In genomic region chr10:71028996-71029395, GRCm38 (mm10) we compare ENCODE assay signal across 10 mouse cellular contexts.
DNase-seq lines count a peak whose midpoint lies in the region; ATAC-seq lines count a peak whose summit lies in the region.
"Had no signal": no experiment of that assay in that cellular context is flagged by ENCODE, and none has a peak within 500 bp of the region (broad histone marks: within the 10 kb centered on the region; RNA-seq: fewer than 3 reads in every experiment).

No protein-coding gene starts in this region.

- no peak for DNase-seq in heart, adult 8-10 months (ENCODE audit: low spot score)
- peak; percentile 82 to 87 for DNase-seq in cerebellum, postnatal 10 days
- DNase-seq in right cerebral cortex, adult 2 months (ENCODE audit: low spot score in 2 of 2) = no peak
- DNase-seq in left cerebral cortex, postnatal 10 days (ENCODE audit: extremely low spot score in 1 of 2, low spot score in 2 of 2) = no peak
- DNase-seq: kidney, postnatal 4 days had no signal

- H3K36me3 ChIP-seq in heart, embryonic 11.5 days (ENCODE audit: control insufficient read depth, insufficient read depth, low read length) = no peaks in the 10 kb centered on the region
- H3K36me3 ChIP-seq in lung, embryonic 16.5 days (ENCODE audit: control insufficient read depth, insufficient read depth, low read length) = no peaks in the 10 kb centered on the region
- H3K36me3 ChIP-seq: midbrain, embryonic 12.5 days had no signal

- no peaks in the 10 kb centered on the region for H3K27me3 ChIP-seq in heart, embryonic 11.5 days (ENCODE audit: control insufficient read depth, insufficient read depth, low read length)
- no peaks in the 10 kb centered on the region for H3K27me3 ChIP-seq in lung, embryonic 16.5 days (ENCODE audit: control insufficient read depth, insufficient read depth, low read depth, low read length)
- H3K27me3 ChIP-seq: midbrain, embryonic 12.5 days had no signal

- intact Hi-C loops in left cerebral cortex, postnatal 10 days (cut with DNase I) = no loop called here

- ATAC-seq in heart, embryonic 11.5 days (replicated peaks; ENCODE audit: insufficient number of reproducible peaks, low FRiP score, low TSS enrichment) = no peak
- no peak for ATAC-seq in lung, embryonic 16.5 days (ENCODE audit: low read depth)
- no peak for ATAC-seq in monocyte, adult 5-6 weeks (replicated peaks; ENCODE audit: insufficient number of reproducible peaks, low FRiP score, low TSS enrichment, poor library complexity, severe bottlenecking)

- H3K4me2 ChIP-seq in heart, embryonic 11.5 days = no peak overlapping the region
- peak overlapping the region; percentile 46; the same call in 1 of the 2 replicates for H3K4me2 ChIP-seq in lung, embryonic 16.5 days (ENCODE audit: low read depth, low read length)
- H3K4me2 ChIP-seq: midbrain, embryonic 12.5 days had no signal

- H3K27ac ChIP-seq in heart, embryonic 11.5 days (ENCODE audit: low read depth, low read length) = peak overlapping the region; percentile 41; the same call in 1 of the 2 replicates
- peak overlapping the region; percentile 35 for H3K27ac ChIP-seq in brown adipose tissue, adult 24 weeks (replicated peaks; ENCODE audit: low read depth, low read length)
- peak overlapping the region; percentile 71 for H3K27ac ChIP-seq in lung, embryonic 16.5 days (ENCODE audit: low read length)
- H3K27ac ChIP-seq: midbrain, embryonic 12.5 days had no signal

- no peaks in the 10 kb centered on the region for H3K9me3 ChIP-seq in heart, embryonic 11.5 days (replicated peaks; ENCODE audit: control insufficient read depth, low read length)
- H3K9me3 ChIP-seq in lung, embryonic 16.5 days (ENCODE audit: control insufficient read depth, low read length) = no peaks in the 10 kb centered on the region
- H3K9me3 ChIP-seq: midbrain, embryonic 12.5 days had no signal

- whole genome bisulfite sequencing in heart, embryonic 11.5 days (ENCODE audit: insufficient replicate concordance) = 61% methylated on average over 4 of the region's 4 CpGs
- 57% methylated on average over 4 of the region's 4 CpGs for WGBS in lung, embryonic 16.5 days

- no peak overlapping the region for H3K4me3 ChIP-seq in heart, embryonic 11.5 days (ENCODE audit: low read depth, low read length)
- H3K4me3 ChIP-seq in brown adipose tissue, adult 24 weeks (ENCODE audit: insufficient read depth, low read depth, low read length) = no peak overlapping the region
- H3K4me3 ChIP-seq in lung, embryonic 16.5 days (ENCODE audit: low read length) = no peak overlapping the region
- H3K4me3 ChIP-seq: midbrain, embryonic 12.5 days had no signal

- no peak overlapping the region for H3K9ac ChIP-seq in heart, embryonic 11.5 days (ENCODE audit: low read depth, low read length)
- H3K9ac ChIP-seq in lung, embryonic 16.5 days (ENCODE audit: low read length) = no peak overlapping the region
- H3K9ac ChIP-seq: midbrain, embryonic 12.5 days had no signal

- peaks cover 30% of the 10 kb centered on the region for H3K4me1 ChIP-seq in heart, embryonic 11.5 days (ENCODE audit: control insufficient read depth, insufficient read depth, low read length)
- H3K4me1 ChIP-seq in brown adipose tissue, adult 24 weeks (ENCODE audit: control insufficient read depth, insufficient read depth, insufficient read length, low read length) = no peaks in the 10 kb centered on the region; the same call in 1 of the 2 replicates
- H3K4me1 ChIP-seq in lung, embryonic 16.5 days (replicated peaks; ENCODE audit: control insufficient read depth, insufficient read depth, low read length) = peaks cover 38% of the 10 kb centered on the region
- H3K4me1 ChIP-seq: midbrain, embryonic 12.5 days had no signal

Comparison
In these comparisons a context has a peak if more than half of its experiments do, and no peak if none do; other contexts are left out.
1. DNase-seq: peak in cerebellum, postnatal 10 days (2 of 2); none in heart, adult 8-10 months (single experiment), right cerebral cortex, adult 2 months (0 of 2) and left cerebral cortex, postnatal 10 days (0 of 2).
2. Peak in every context shown above with its lines, with median percentiles within 50 percentile points of each other: H3K27ac ChIP-seq.